Mouse (Mus musculus): ENCODE measurements around the gene Zfp653.

Zfp653 gene

GRCm38 (mm10) chr9:22017208-22017825, 53.9 kb downstream of the Zfp653 start:
- DNase-seq, result no peak

- DNase-seq, result no peak
Measured at GRCm38 (mm10) chr9:22016245-22016644, 54.9 kb downstream of the Zfp653 start.

- no peak for DNase-seq
Measured at GRCm38 (mm10) chr9:22012731-22013130, 58.4 kb downstream of the Zfp653 start.

GRCm38 (mm10) chr9:22011055-22011454, 60.1 kb downstream of the Zfp653 start:
- no peak for DNase-seq
